Mouse (Mus musculus) gastrocnemius, adult 2 months (tissue): ENCODE results near the gene Inmt. TPM values are rescaled to one million over a fixed set of nuclear protein-coding genes. Genes with fewer than 3 reads are reported as not detected.
A peak's percentile ranks its signal among the peaks of the same experiment; 100 is the strongest.

Source experiments
- DNase-seq: peaks from one replicate; pipeline ENCODE4 v3.0.0; 2022
- H3K27ac ChIP-seq: fragments of 200-600 bp; 2 replicates; pipeline ENCODE4 v1.8.1; 2022; ENCODE audit warnings: mild to moderate bottlenecking
- H3K4me3 ChIP-seq: fragments of 200-600 bp; 2 replicates; pipeline ENCODE4 v1.8.1; 2022; ENCODE audit warnings: mild to moderate bottlenecking, moderate library complexity
- CTCF ChIP-seq: fragments of 200-600 bp; IDR thresholded peaks from 2 replicates; pipeline ENCODE4 v1.8.1; 2022; ENCODE audit warnings: antibody characterized with exemption, mild to moderate bottlenecking, moderate library complexity
- intact Hi-C: fragments of 180-260 bp; cut with DNase I; formaldehyde crosslinking; loops from one replicate; pipeline ENCODE4 v1.15.1; 2025
- total RNA-seq, 2 experiments: library from RNA; stranded (reverse); gene quantifications; 2 replicates each; pipeline ENCODE4 v1.2.3; 2021

Gene Inmt
- total RNA-seq, 2 experiments from 2014 or later, result 15.5 to 33.0 TPM

GRCm38 (mm10) chr6:55182655-55183430 is 8.0 kb upstream of the Inmt start:
- no peak for DNase-seq
- Histone ChIP-seq H3K27ac (no peak overlapping the region), H3K4me3 (no peak overlapping the region)
- intact Hi-C loops, result no loop called here
- no peak for TF ChIP-seq CTCF

- no peak for TF ChIP-seq CTCF
- no peak overlapping the region for H3K4me3 ChIP-seq
- DNase-seq, result peak; percentile 34
- peak overlapping the region; percentile 40 for H3K27ac ChIP-seq
- intact Hi-C loops, result no loop called here
Observed at GRCm38 (mm10) chr6:55179560-55179959, 4.7 kb upstream of the Inmt start.

- H3K4me3 ChIP-seq, result no peak overlapping the region
- peak; percentile 59 for TF ChIP-seq CTCF
- intact Hi-C loops, result no loop called here
- peak; percentile 43 for DNase-seq
- no peak overlapping the region for H3K27ac ChIP-seq
Observed at GRCm38 (mm10) chr6:55177060-55177732, 2.4 kb upstream of the Inmt start.

- DNase-seq, result peak; percentile 38
- H3K4me3 ChIP-seq, result no peak overlapping the region
- intact Hi-C loops, result no loop called here
- no peak for TF ChIP-seq CTCF
- H3K27ac ChIP-seq, result no peak overlapping the region
Observed at GRCm38 (mm10) chr6:55175892-55176291, 1.0 kb upstream of the Inmt start.

- intact Hi-C loops, result no loop called here
- Histone ChIP-seq H3K4me3 (no peak overlapping the region), H3K27ac (peak overlapping the region; percentile 38; the same call in 1 of the 2 replicates)
- no peak for DNase-seq
- TF ChIP-seq CTCF, result no peak
Observed at GRCm38 (mm10) chr6:55175456-55175855, 613 bp upstream of the Inmt start.

GRCm38 (mm10) chr6:55173941-55174349 is 898 bp downstream of the Inmt start:
- intact Hi-C loops, result no loop called here
- Histone ChIP-seq H3K27ac (peak overlapping the region; percentile 44; the same call in 1 of the 2 replicates), H3K4me3 (peak overlapping the region; percentile 54)
- no peak for TF ChIP-seq CTCF
- no peak for DNase-seq

- H3K4me3 ChIP-seq, result peak overlapping the region; percentile 54
- intact Hi-C loops, result no loop called here
- DNase-seq, result no peak
- TF ChIP-seq CTCF, result no peak
- H3K27ac ChIP-seq, result no peak overlapping the region; the same call in 1 of the 2 replicates
Observed at GRCm38 (mm10) chr6:55173171-55173570, 1.7 kb downstream of the Inmt start.

GRCm38 (mm10) chr6:55171638-55172037 is 3.2 kb downstream of the Inmt start:
- intact Hi-C loops, result no loop called here
- TF ChIP-seq CTCF, result no peak; the same call in 1 of the 2 replicates
- Histone ChIP-seq H3K4me3 (no peak overlapping the region), H3K27ac (no peak overlapping the region)
- DNase-seq, result no peak

- H3K27ac ChIP-seq, result no peak overlapping the region
- no peak for DNase-seq
- no peak overlapping the region for H3K4me3 ChIP-seq
- no peak for TF ChIP-seq CTCF
- intact Hi-C loops, result loop anchor here (10.0 kb wide), 1 partner anchor 465 kb away; no protein-coding TSS in a partner anchor
Observed at GRCm38 (mm10) chr6:55169818-55170217, 5.0 kb downstream of the Inmt start.

GRCm38 (mm10) chr6:55166777-55167463 is 7.9 kb downstream of the Inmt start:
- intact Hi-C loops, result loop anchor here (1.0 to 10.0 kb wide), 3 partner anchors 76 to 462 kb away; no protein-coding TSS in a partner anchor
- Histone ChIP-seq H3K27ac (no peak overlapping the region), H3K4me3 (no peak overlapping the region)
- DNase-seq, result peak; percentile 68
- TF ChIP-seq CTCF, result peak; percentile 94

GRCm38 (mm10) chr6:55163046-55163584 is 11.7 kb downstream of the Inmt start:
- Histone ChIP-seq H3K4me3 (no peak overlapping the region), H3K27ac (no peak overlapping the region)
- intact Hi-C loops, result loop anchor here (5.0 to 10.0 kb wide), 2 partner anchors 41 to 458 kb away; no protein-coding TSS in a partner anchor
- DNase-seq, result no peak
- TF ChIP-seq CTCF, result no peak

- Histone ChIP-seq H3K27ac (no peak overlapping the region), H3K4me3 (no peak overlapping the region)
- no peak for DNase-seq
- no peak for TF ChIP-seq CTCF
- intact Hi-C loops, result loop anchor here (5.0 to 10.0 kb wide), 2 partner anchors 39 to 457 kb away; no protein-coding TSS in a partner anchor
Observed at GRCm38 (mm10) chr6:55161311-55161761, 13.5 kb downstream of the Inmt start.

- no peak for TF ChIP-seq CTCF
- DNase-seq, result no peak
- intact Hi-C loops, result no loop called here
- no peak overlapping the region for H3K4me3 ChIP-seq
- no peak overlapping the region for H3K27ac ChIP-seq
Observed at GRCm38 (mm10) chr6:55159256-55159655, 15.6 kb downstream of the Inmt start.
